Mouse (Mus musculus): ENCODE data around the gene Akap14. TPM values are rescaled to one million over a fixed set of nuclear protein-coding genes. Genes with fewer than 3 reads are reported as not detected.

Gene Akap14
- total RNA-seq, 2 experiments from 2014 or later: not detected

DNA sequence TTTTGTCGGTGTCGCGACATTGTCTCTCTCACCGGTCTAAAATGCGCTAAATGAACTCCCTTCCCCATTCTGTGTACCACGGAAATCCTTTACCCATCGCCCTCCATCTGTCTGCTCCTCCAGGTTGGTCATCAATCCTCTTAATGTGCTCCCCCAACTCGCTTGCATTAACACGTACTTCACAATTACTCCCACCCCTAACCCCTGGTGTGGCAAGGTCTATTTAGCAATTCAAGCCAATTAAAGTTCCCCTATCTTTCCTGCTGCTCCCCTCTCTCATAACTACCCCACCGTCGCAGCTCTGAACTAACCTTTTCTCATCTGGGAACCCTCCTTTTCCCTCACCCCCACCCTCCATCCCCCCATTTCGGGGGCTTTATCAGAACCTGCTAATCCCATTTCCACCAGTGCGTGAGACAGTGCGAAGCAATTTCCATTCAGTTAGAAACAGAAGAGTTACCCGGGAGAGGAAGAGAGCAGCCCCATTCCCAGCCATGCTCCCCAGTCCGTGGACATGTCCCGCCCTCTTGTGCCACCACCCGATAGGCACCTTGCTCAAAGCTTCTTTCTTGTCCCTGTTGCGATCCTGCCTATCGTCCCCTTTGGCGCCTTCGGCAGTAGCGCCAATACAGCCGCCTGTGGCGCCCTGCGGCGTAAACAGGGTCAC is 59.0 kb downstream of the Akap14 start:
- intact Hi-C loops (cut with DNase I): no loop called here
- DNase-seq: no peak

DNA sequence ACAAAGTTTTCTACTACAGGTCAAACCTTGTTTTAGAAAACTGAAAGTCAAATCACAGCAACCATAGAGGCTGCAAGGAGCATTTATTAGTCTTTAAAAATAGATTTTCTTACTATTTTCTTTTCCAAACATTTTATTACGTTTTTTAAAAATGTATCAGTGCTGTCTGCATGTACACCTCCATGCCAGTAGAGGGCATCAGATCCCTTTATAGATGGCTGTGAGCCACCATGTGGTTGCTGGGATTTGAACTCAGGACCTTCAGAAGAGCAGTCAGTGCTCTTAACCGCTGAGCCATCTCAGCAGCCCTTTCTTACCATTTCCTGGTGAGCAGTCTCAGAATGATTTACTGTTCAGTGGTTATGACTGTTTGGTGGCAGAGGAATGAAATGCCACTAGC is 64.8 kb downstream of the Akap14 start:
- intact Hi-C loops (cut with DNase I): no loop called here
- DNase-seq: no peak

Other genes starting within 250 kb of the Akap14 start
- 10 to 100 TPM in 1 of 2 experiments, 1 to 10 TPM in 1; 7.8 to 11.4 TPM for gene Sept6, start 177.0 kb downstream of the Akap14 start, total RNA-seq (2021)
- not detected for gene Sowahd, start 120.0 kb downstream of the Akap14 start, total RNA-seq (2021)
- gene Rpl39, start 83.4 kb downstream of the Akap14 start, total RNA-seq (2021): 100 to 1,000 TPM; 332 to 382 TPM
- 10 to 100 TPM in 1 of 2 experiments, 1 to 10 TPM in 1; 6.7 to 10.2 TPM for gene Upf3b, start 58.5 kb downstream of the Akap14 start, total RNA-seq (2021)
- 10 to 100 TPM in 1 of 2 experiments, 1 to 10 TPM in 1; 9.3 to 11.2 TPM for gene Nkap, start 42.0 kb downstream of the Akap14 start, total RNA-seq (2021)
- 100 to 1,000 TPM; 877 to 921 TPM for gene Ndufa1, start 22.3 kb upstream of the Akap14 start, total RNA-seq (2021)
- 1 to 10 TPM; 1.9 to 2.1 TPM for gene Rnf113a1, start 22.4 kb upstream of the Akap14 start, total RNA-seq (2021)
- gene Gm9, start 42.2 kb upstream of the Akap14 start, total RNA-seq (2021): not detected
- not detected for gene Rhox1, start 53.4 kb upstream of the Akap14 start, total RNA-seq (2021)
- gene Rhox2a, start 76.1 kb upstream of the Akap14 start, total RNA-seq (2021): not detected
- gene Rhox3a, start 81.1 kb upstream of the Akap14 start, total RNA-seq (2021): not detected
- not detected for gene Rhox4a, start 96.5 kb upstream of the Akap14 start, total RNA-seq (2021)
- gene Rhox3a2, start 211.2 kb upstream of the Akap14 start, total RNA-seq (2021): not detected
- not detected for gene Rhox4a2, start 222.0 kb upstream of the Akap14 start, total RNA-seq (2021)
- gene Rhox2b, start 243.2 kb upstream of the Akap14 start, total RNA-seq (2021): not detected